Mouse (Mus musculus): Measurements from ENCODE around the gene Mrps5.

DNA sequence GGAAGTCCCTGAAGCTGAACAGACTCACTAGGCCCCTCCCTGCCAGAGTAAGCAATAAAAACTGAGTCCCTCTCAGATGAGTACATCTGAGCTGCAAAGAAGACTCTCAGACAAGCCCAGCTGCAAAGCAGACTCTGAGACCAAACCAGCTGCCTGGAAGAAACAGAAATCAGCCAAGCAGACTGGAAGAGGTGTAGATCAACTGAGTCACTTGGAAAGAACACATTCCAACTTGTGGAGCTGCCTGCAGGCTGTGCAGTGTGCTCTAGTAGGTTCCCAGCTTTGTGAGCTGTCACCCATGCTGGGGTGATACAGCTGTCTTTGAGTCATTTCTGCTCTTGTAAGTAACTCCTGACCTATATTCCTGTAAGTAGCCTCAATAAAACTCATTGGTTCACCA lies 37.3 kb upstream of the Mrps5 start:
- TF ChIP-seq CTCF (IDR thresholded peaks at IDR 0.05; ENCODE audit: low read depth) (no peak), EP300 (IDR thresholded peaks at IDR 0.05; ENCODE audit: low read depth) (no peak)

All from heart, postnatal 0 days (tissue).